Mouse (Mus musculus) c-Kit-positive CD71-positive TER-119-negative erythroid progenitor cells, embryonic 14.5 days (primary cell): ENCODE results near the gene Tbcb.
A peak's percentile ranks its signal among the peaks of the same experiment; 100 is the strongest.
"Not testable (repeated sequence)": the region's sequence is repeated elsewhere in the genome, so short reads cannot be mapped to it uniquely, and the experiment has no call there.

Source experiments
- DNase-seq: peaks from one replicate; pipeline ENCODE4 v3.0.0-alpha.2; 2013; ENCODE audit warnings: low read depth

The Tbcb gene

GRCm38 (mm10) chr7:30193581-30194100, 38.4 kb downstream of the Tbcb start:
- DNase-seq: peak; percentile 83

- DNase-seq: no peak
Measured at GRCm38 (mm10) chr7:30193013-30193412, 39.1 kb downstream of the Tbcb start.

GRCm38 (mm10) chr7:30192088-30192487, 40.0 kb downstream of the Tbcb start:
- no peak for DNase-seq

- DNase-seq: no peak
Measured at GRCm38 (mm10) chr7:30189116-30189491, 43.0 kb downstream of the Tbcb start.

GRCm38 (mm10) chr7:30188344-30189115, 43.5 kb downstream of the Tbcb start:
- DNase-seq: no peak

GRCm38 (mm10) chr7:30184641-30185348, 47.3 kb downstream of the Tbcb start:
- DNase-seq: no peak

GRCm38 (mm10) chr7:30183879-30184289, 48.2 kb downstream of the Tbcb start, which contains the start of gene Cox7a1:
Gene Cox7a1, plus strand, starts transcription at chr7:30184144.
- peak; percentile 96 for DNase-seq

- DNase-seq: not testable (repeated sequence)
Measured at GRCm38 (mm10) chr7:30183189-30183588, 48.9 kb downstream of the Tbcb start.

GRCm38 (mm10) chr7:30181929-30182328, 50.1 kb downstream of the Tbcb start:
- not testable (repeated sequence) for DNase-seq

- DNase-seq: peak; percentile 63
Measured at GRCm38 (mm10) chr7:30181308-30181707, 50.8 kb downstream of the Tbcb start.

- no peak for DNase-seq
Measured at GRCm38 (mm10) chr7:30178256-30178655, 53.8 kb downstream of the Tbcb start.

- no peak for DNase-seq
Measured at GRCm38 (mm10) chr7:30176474-30176873, 55.6 kb downstream of the Tbcb start.
